Mouse (Mus musculus): Measurements from ENCODE around the gene Stat3. TPM values are rescaled to one million over a fixed set of nuclear protein-coding genes. Genes with fewer than 3 reads are reported as not detected.

Gene Stat3
- 0.96 and 1.2 TPM in 2 replicates for polyA plus RNA-seq (2012)

DNA sequence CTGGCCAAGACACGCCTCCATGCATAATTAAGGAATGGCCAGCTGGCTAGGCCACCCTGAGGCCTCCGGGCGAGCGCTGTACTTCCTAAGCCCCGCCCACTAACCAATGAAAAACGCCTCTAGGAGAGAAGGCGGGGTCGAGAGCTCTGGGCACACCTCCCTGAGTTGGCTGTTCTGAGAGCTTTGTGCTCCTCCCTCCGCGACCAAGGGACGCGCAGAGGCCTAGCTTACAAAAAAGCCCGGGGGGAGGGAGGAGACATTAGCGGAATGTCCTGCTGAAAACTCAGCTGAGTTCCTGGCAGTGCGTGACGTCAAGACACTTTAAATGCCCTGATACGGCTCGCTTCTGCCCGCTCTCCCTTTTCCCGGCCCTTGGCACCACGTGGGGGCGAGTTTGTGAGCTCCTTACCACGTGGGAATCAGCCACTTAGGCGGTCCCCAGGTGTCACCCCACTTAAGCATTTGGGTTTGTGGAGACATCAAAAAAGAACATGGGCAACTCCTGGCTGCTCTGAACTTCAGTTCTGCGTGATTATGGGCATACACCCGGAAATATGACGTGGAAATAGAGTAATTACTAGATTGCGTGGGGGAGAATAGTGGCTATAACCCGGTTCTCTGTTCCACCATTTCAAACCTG is at the start of gene Stat3:
Gene Stat3, minus strand, starts transcription at position 29 of the 640 bp plus-strand sequence.
- Histone ChIP-seq H3K27me3 (ENCODE audit: control insufficient read depth) (no peaks in the 10 kb centered on the region), H3K36me3 (ENCODE audit: control insufficient read depth) (peaks cover 4% of the 10 kb centered on the region; the same call in 1 of the 2 replicates), H3K4me3 (replicated peaks) (peak within 1 kb of the TSS; percentile 96), H3K9me3 (ENCODE audit: control insufficient read depth, low read length) (no peaks in the 10 kb centered on the region), H3K4me1 (ENCODE audit: control insufficient read depth) (peaks cover 54% of the 10 kb centered on the region)
- no peak for TF ChIP-seq TAL1 (IDR thresholded peaks at IDR 0.05; ENCODE audit: low read length)
- TF ChIP-seq GATA1 (IDR thresholded peaks at IDR 0.05; ENCODE audit: low read length), result no peak

DNA sequence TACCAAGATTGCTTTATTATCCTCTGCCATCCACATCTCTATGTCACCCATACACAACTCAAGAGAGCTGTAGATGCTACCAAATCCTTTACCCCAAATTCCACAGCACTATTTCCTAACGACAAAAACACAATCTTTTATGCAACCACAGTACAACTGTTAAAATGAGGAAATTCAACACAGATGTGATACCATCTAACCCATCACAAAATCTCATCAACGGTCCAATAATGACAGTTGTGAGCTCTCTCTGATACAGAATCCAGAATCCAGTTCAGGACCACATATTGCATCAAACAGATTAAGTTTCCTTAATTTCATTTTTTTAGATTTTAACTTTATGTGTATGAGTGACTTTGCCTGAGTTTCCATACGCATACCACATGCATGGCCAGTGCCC is 49.3 kb upstream of the Stat3 start:
- Histone ChIP-seq H3K9me3 (ENCODE audit: control insufficient read depth, low read length) (no peaks in the 10 kb centered on the region; the same call in 1 of the 2 replicates), H3K27me3 (ENCODE audit: control insufficient read depth) (peaks cover 12% of the 10 kb centered on the region), H3K4me1 (ENCODE audit: control insufficient read depth) (peaks cover 10% of the 10 kb centered on the region), H3K4me3 (replicated peaks) (no peak overlapping the region), H3K36me3 (ENCODE audit: control insufficient read depth) (no peaks in the 10 kb centered on the region)
- no peak for TF ChIP-seq GATA1 (IDR thresholded peaks at IDR 0.05; ENCODE audit: low read length)
- TF ChIP-seq TAL1 (IDR thresholded peaks at IDR 0.05; ENCODE audit: low read length), result no peak

DNA sequence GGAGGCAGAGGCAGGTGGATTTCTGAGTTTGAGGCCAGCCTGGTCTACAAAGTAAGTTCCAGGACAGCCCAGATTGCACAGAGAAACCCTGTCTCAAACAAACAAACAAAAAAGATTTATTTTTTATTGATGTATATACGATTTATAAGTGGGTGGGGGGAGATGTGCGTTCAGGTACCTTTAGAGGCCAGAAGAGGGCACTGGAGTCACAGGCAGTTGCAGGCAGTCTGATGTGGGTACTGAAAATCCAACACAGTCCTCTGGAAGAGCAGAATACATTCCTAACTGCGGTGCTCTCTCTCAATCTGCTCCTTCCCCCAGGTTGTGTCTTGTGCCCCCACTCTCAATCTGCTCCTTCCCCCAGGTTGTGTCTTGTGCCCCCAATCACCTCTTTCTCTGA is 46.3 kb upstream of the Stat3 start:
- Histone ChIP-seq H3K4me3 (replicated peaks) (no peak overlapping the region), H3K9me3 (ENCODE audit: control insufficient read depth, low read length) (no peaks in the 10 kb centered on the region; the same call in 1 of the 2 replicates), H3K36me3 (ENCODE audit: control insufficient read depth) (no peaks in the 10 kb centered on the region), H3K4me1 (ENCODE audit: control insufficient read depth) (peaks cover 17% of the 10 kb centered on the region), H3K27me3 (ENCODE audit: control insufficient read depth) (peaks cover 20% of the 10 kb centered on the region)
- no peak for TF ChIP-seq GATA1 (IDR thresholded peaks at IDR 0.05; ENCODE audit: low read length)
- no peak for TF ChIP-seq TAL1 (IDR thresholded peaks at IDR 0.05; ENCODE audit: low read length)

DNA sequence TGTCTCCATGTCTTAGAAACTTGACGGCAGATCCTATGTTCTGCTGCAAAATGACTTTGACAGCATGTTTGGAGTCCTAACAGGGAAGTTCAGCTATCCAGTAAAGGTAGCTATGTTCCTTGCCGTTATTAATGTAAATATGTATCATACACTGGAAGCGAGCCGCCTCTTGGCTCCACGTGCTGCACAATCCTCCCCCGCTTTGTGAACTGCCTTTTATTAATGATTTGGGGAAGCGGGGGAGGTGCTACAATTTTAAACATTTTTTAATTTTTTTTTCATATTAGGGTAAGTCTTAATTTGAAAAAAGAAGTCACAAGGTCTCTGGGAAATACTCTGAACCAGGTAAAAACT is 44.4 kb upstream of the Stat3 start:
- Histone ChIP-seq H3K4me3 (replicated peaks) (no peak overlapping the region), H3K36me3 (ENCODE audit: control insufficient read depth) (no peaks in the 10 kb centered on the region), H3K27me3 (ENCODE audit: control insufficient read depth) (peaks cover 16% of the 10 kb centered on the region), H3K9me3 (ENCODE audit: control insufficient read depth, low read length) (no peaks in the 10 kb centered on the region; the same call in 1 of the 2 replicates), H3K4me1 (ENCODE audit: control insufficient read depth) (peaks cover 17% of the 10 kb centered on the region)
- no peak for TF ChIP-seq GATA1 (IDR thresholded peaks at IDR 0.05; ENCODE audit: low read length)
- no peak for TF ChIP-seq TAL1 (IDR thresholded peaks at IDR 0.05; ENCODE audit: low read length)

DNA sequence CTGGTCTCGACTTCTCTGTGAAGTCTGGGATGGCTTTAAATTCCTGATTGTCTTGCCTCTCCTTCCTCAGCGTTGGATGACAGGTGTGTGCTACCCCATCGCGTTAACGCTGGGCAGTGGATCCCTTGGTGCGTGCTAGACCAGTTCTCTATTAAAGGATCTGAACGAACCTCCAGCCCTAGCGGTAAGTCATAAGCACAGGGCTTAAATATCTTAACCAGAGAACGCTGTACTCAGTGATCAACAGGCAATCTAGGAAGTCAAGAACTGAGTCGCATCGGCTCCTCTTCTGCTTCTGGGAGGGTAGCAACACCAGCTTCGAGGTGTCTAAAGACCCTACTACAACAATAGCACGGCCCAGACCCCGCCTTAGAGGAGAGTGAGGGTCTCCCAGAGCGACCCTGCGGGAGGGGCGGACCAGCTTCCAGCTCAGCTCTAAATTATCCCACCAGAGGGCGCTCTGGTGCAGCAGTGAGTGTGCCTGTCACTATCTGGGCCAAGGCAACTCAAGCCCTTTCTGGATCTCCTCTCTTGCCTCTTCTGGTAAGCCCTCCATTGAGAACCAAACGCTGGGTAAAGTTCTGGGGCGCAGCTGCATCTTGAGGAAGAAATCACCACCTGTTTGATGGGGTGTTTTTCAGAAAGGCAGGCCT is 43.9 kb upstream of the Stat3 start:
- peaks cover 17% of the 10 kb centered on the region for H3K4me1 ChIP-seq (ENCODE audit: control insufficient read depth)
- no peaks in the 10 kb centered on the region; the same call in 1 of the 2 replicates for H3K9me3 ChIP-seq (ENCODE audit: control insufficient read depth, low read length)
- H3K36me3 ChIP-seq (ENCODE audit: control insufficient read depth), result no peaks in the 10 kb centered on the region
- peaks cover 16% of the 10 kb centered on the region for H3K27me3 ChIP-seq (ENCODE audit: control insufficient read depth)
- H3K4me3 ChIP-seq (replicated peaks), result no peak overlapping the region
- no peak for TF ChIP-seq GATA1 (IDR thresholded peaks at IDR 0.05; ENCODE audit: low read length)
- no peak for TF ChIP-seq TAL1 (IDR thresholded peaks at IDR 0.05; ENCODE audit: low read length)

DNA sequence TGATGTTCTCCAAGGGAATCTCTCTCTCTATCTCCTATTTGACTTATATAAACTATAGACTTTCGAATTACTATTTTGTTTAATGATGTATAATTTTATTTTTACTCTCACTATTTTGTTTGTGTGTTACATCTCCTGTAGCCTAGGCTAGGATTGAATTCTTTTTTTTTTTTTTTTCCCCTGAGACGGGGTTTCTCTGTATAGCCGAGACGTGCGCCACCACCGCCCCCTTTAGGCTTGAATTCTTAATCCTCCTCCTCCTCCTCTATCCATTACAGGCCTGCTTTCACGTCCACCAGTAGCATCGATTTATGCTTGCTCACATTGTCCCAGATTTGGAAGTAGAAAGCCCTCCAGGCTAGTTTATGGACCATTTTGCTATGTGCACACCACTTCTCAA is 42.7 kb upstream of the Stat3 start:
- Histone ChIP-seq H3K9me3 (ENCODE audit: control insufficient read depth, low read length) (no peaks in the 10 kb centered on the region; the same call in 1 of the 2 replicates), H3K4me1 (ENCODE audit: control insufficient read depth) (peaks cover 17% of the 10 kb centered on the region)

DNA sequence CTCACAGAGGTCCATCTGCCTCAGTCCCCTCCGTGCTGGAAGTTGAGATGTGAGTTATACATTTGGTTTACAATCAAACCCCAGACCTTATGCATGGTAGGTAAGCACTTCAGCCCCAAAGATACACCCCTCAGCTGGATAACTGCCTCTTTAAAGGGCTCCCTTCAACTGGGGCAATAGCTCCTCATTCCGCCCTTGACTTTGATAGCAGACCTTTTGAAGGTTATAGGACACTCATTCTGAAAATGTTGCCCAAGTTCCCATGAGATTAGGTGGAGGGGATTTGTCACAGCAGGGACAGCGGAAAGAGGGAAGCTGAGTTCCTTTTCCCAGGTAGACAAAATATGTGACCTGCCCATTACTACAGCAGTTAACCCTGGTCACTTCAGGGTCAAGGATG is 41.9 kb upstream of the Stat3 start:
- no peaks in the 10 kb centered on the region; the same call in 1 of the 2 replicates for H3K9me3 ChIP-seq (ENCODE audit: control insufficient read depth, low read length)
- peaks cover 20% of the 10 kb centered on the region for H3K27me3 ChIP-seq (ENCODE audit: control insufficient read depth)
- TF ChIP-seq TAL1 (IDR thresholded peaks at IDR 0.05; ENCODE audit: low read length), result no peak
- no peak for TF ChIP-seq GATA1 (IDR thresholded peaks at IDR 0.05; ENCODE audit: low read length)
- no peaks in the 10 kb centered on the region for H3K36me3 ChIP-seq (ENCODE audit: control insufficient read depth)
- H3K4me1 ChIP-seq (ENCODE audit: control insufficient read depth), result peaks cover 14% of the 10 kb centered on the region
- H3K4me3 ChIP-seq (replicated peaks), result no peak overlapping the region

More for the DNA sequence above, 42.7 kb upstream of the Stat3 start:
- H3K27me3 ChIP-seq (ENCODE audit: control insufficient read depth), result peaks cover 19% of the 10 kb centered on the region
- no peaks in the 10 kb centered on the region for H3K36me3 ChIP-seq (ENCODE audit: control insufficient read depth)
- no peak overlapping the region for H3K4me3 ChIP-seq (replicated peaks)
- TF ChIP-seq TAL1 (IDR thresholded peaks at IDR 0.05; ENCODE audit: low read length) (no peak), GATA1 (IDR thresholded peaks at IDR 0.05; ENCODE audit: low read length) (no peak)

DNA sequence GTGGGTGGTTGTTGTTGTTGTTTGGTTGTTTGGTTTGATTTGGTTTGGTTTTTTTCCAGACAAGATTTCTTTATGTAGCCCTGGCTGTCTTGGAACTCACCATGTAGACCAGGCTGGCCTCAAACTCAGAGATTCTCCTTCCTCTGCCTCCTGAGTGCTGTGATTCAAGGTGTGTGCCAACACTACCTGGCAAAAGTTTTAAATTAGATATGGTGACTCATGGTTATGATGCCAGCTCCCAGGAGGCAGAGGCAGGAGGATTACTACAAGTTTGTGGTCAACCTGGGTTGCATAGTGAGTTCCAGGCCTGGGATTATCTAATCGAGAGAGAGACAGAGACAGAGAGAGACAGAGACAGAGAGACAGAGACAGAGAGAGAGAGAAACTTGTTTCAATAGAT is 41.1 kb upstream of the Stat3 start:
- H3K36me3 ChIP-seq (ENCODE audit: control insufficient read depth), result no peaks in the 10 kb centered on the region

DNA sequence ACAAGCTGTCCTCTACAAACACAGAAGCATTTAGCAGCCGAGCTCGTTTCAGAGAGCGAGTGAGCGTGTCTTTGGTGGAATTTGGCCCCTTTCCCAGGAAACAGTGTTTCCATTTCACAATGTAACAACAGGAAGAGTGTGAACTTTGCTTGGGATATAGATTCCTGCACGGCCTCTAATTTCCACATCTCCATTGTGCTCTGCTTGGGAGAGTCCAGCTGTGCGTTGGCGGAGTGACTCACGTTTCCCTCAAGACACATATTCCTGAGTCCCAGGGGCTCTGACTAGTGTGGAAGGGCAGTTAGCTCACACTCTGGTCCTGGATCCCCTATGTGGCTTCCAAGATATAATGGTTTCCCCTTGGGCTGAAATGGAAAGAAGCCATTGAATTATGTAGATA is 40.5 kb upstream of the Stat3 start:
- TF ChIP-seq GATA1 (IDR thresholded peaks at IDR 0.05; ENCODE audit: low read length) (no peak), TAL1 (IDR thresholded peaks at IDR 0.05; ENCODE audit: low read length) (no peak)
- Histone ChIP-seq H3K4me3 (replicated peaks) (no peak overlapping the region), H3K4me1 (ENCODE audit: control insufficient read depth) (peaks cover 7% of the 10 kb centered on the region), H3K36me3 (ENCODE audit: control insufficient read depth) (no peaks in the 10 kb centered on the region), H3K9me3 (ENCODE audit: control insufficient read depth, low read length) (no peaks in the 10 kb centered on the region), H3K27me3 (ENCODE audit: control insufficient read depth) (peaks cover 24% of the 10 kb centered on the region)

More for the DNA sequence above, 41.1 kb upstream of the Stat3 start:
- peaks cover 20% of the 10 kb centered on the region for H3K27me3 ChIP-seq (ENCODE audit: control insufficient read depth)
- H3K4me3 ChIP-seq (replicated peaks), result no peak overlapping the region
- TF ChIP-seq TAL1 (IDR thresholded peaks at IDR 0.05; ENCODE audit: low read length) (no peak), GATA1 (IDR thresholded peaks at IDR 0.05; ENCODE audit: low read length) (no peak)
- H3K4me1 ChIP-seq (ENCODE audit: control insufficient read depth), result peaks cover 7% of the 10 kb centered on the region
- H3K9me3 ChIP-seq (ENCODE audit: control insufficient read depth, low read length), result no peaks in the 10 kb centered on the region

All from erythroblast, embryonic 14.5 days (primary cell).